Mouse (Mus musculus) lung, adult 2 months (tissue): ENCODE results near the gene Olfr432. TPM values are rescaled to one million over a fixed set of nuclear protein-coding genes. Genes with fewer than 3 reads are reported as not detected.

Experiments
- DNase-seq: peaks from one replicate; pipeline ENCODE4 v3.0.0; 2022
- H3K4me1 ChIP-seq: fragments of 200-500 bp; 2 replicates; pipeline ENCODE4 v1.6.1; 2011; ENCODE audit warnings: low read length; ENCODE audit not compliant: control insufficient read depth, insufficient read depth
- H3K4me3 ChIP-seq: fragments of 200-500 bp; replicated peaks from 2 replicates; pipeline ENCODE3; 2011; ENCODE audit warnings: low read depth, mild to moderate bottlenecking, control low read depth, low read length; ENCODE audit errors: extremely low read depth
- CTCF ChIP-seq: fragments of 200-500 bp; IDR thresholded peaks from 2 replicates; pipeline ENCODE4 v1.5.1; 2011; ENCODE audit warnings: mild to moderate bottlenecking, low read length, control low read depth; ENCODE audit not compliant: insufficient read depth
- POLR2A ChIP-seq: fragments of 200-500 bp; IDR thresholded peaks from 2 replicates; pipeline ENCODE4 v1.6.1; 2011; ENCODE audit warnings: low read depth, mild to moderate bottlenecking, control low read depth, low read length, borderline replicate concordance; ENCODE audit errors: extremely low read depth
- WGBS: fragments of 180-500 bp; shearing (Covaris S2); methylation state at CpG from one replicate; pipeline ENCODE4 v1.1.7; 2018; 5-methylcytosine and 5-hydroxymethylcytosine counted together
- polyA plus RNA-seq: library from polyadenylated mRNA; depleted of rRNA; stranded (reverse); fragments of >200 nt; gene quantifications from 2 replicates; pipeline ENCODE4 v1.2.3, GENCODE M21; 2012; rRNA removed

Olfr432 gene
- polyA plus RNA-seq, 1 experiment, result 0.69 TPM

- TF ChIP-seq POLR2A, result no peak
- TF ChIP-seq CTCF, result no peak
- no peak for DNase-seq
- Histone ChIP-seq H3K4me1 (no peaks in the 10 kb centered on the region), H3K4me3 (no peak overlapping the region)
- 86% methylated on average over 4 of the region's 4 CpGs for WGBS
Observed at GRCm38 (mm10) chr1:174050532-174050931, 1.5 kb downstream of the Olfr432 start.

GRCm38 (mm10) chr1:174051515-174051914 lies 2.5 kb downstream of the Olfr432 start:
- H3K4me3 ChIP-seq, result no peak overlapping the region
- no peak for TF ChIP-seq CTCF
- TF ChIP-seq POLR2A, result no peak
- DNase-seq, result no peak
- H3K4me1 ChIP-seq, result no peaks in the 10 kb centered on the region
- WGBS, result 74% methylated on average over 4 of the region's 4 CpGs

- WGBS, result 66% methylated on average over 5 of the region's 5 CpGs
- DNase-seq, result no peak
- Histone ChIP-seq H3K4me1 (no peaks in the 10 kb centered on the region), H3K4me3 (no peak overlapping the region)
- TF ChIP-seq CTCF (no peak), POLR2A (no peak)
Observed at GRCm38 (mm10) chr1:174051931-174052536, 3.0 kb downstream of the Olfr432 start.

GRCm38 (mm10) chr1:174052981-174053380 lies 4.0 kb downstream of the Olfr432 start:
- WGBS, result 64% methylated on average over 3 of the region's 3 CpGs

GRCm38 (mm10) chr1:174055248-174055647 lies 6.2 kb downstream of the Olfr432 start:
- TF ChIP-seq CTCF (no peak), POLR2A (no peak)
- Histone ChIP-seq H3K4me1 (no peaks in the 10 kb centered on the region), H3K4me3 (no peak overlapping the region)
- WGBS, result 72% methylated on average over 2 of the region's 2 CpGs
- DNase-seq, result no peak

More at GRCm38 (mm10) chr1:174052981-174053380, 4.0 kb downstream of the Olfr432 start:
- no peak overlapping the region for H3K4me3 ChIP-seq
- H3K4me1 ChIP-seq, result no peaks in the 10 kb centered on the region
- no peak for TF ChIP-seq POLR2A
- no peak for DNase-seq

GRCm38 (mm10) chr1:174066305-174066704 lies 17.3 kb downstream of the Olfr432 start, which contains the start of gene Olfr430:
Gene Olfr430, plus strand, starts transcription at chr1:174066605.
- no peak within 1 kb of the TSS for H3K4me3 ChIP-seq
- H3K4me1 ChIP-seq, result no peaks in the 10 kb centered on the region
- WGBS, result 86% methylated on average over 3 of the region's 3 CpGs
- TF ChIP-seq POLR2A (no peak), CTCF (no peak)
- DNase-seq, result no peak

GRCm38 (mm10) chr1:174084031-174084430 lies 35.0 kb downstream of the Olfr432 start, which contains the start of gene Olfr429:
Gene Olfr429, plus strand, starts transcription at chr1:174084331.
- 79% methylated on average over 2 of the region's 2 CpGs for WGBS
- no peak for TF ChIP-seq CTCF
- no peak for TF ChIP-seq POLR2A
- H3K4me3 ChIP-seq, result no peak within 1 kb of the TSS
- no peak for DNase-seq
- no peaks in the 10 kb centered on the region for H3K4me1 ChIP-seq

GRCm38 (mm10) chr1:174096591-174096990 lies 47.6 kb downstream of the Olfr432 start, which contains the start of gene Olfr427:
Gene Olfr427, plus strand, starts transcription at chr1:174096891.
- DNase-seq, result no peak
- Histone ChIP-seq H3K4me1 (no peaks in the 10 kb centered on the region), H3K4me3 (no peak within 1 kb of the TSS)
- TF ChIP-seq CTCF, result no peak
- 92% methylated on average over 1 of the region's 1 CpGs for WGBS

GRCm38 (mm10) chr1:174103735-174104134 lies 54.7 kb downstream of the Olfr432 start:
- H3K4me1 ChIP-seq, result no peaks in the 10 kb centered on the region
- 51% methylated on average over 2 of the region's 2 CpGs for WGBS
- TF ChIP-seq POLR2A (no peak), CTCF (peak; percentile 6; the same call in 1 of the 2 replicates)
- no peak for DNase-seq
- no peak overlapping the region for H3K4me3 ChIP-seq

Other genes with a start within 250 kb of the Olfr432 start
- gene Ifi211, start 136.2 kb upstream of the Olfr432 start, polyA plus RNA-seq, result 0.22 TPM in 1 of 2 replicates, not detected in the other
- gene Mndal, start 106.7 kb upstream of the Olfr432 start, polyA plus RNA-seq, result 5.1 and 5.5 TPM in 2 replicates
- 8.8 and 10.4 TPM in 2 replicates for gene Ifi203, start 106.5 kb upstream of the Olfr432 start, polyA plus RNA-seq
- 0.17 TPM in 1 of 2 replicates, not detected in the other for gene Ifi202b, start 66.5 kb upstream of the Olfr432 start, polyA plus RNA-seq
- gene Ifi205, start 17.4 kb upstream of the Olfr432 start, polyA plus RNA-seq, result 0.80 and 0.89 TPM in 2 replicates
- gene Olfr433, start 8.5 kb upstream of the Olfr432 start, polyA plus RNA-seq, result 0.08 and 0.34 TPM in 2 replicates
- gene Olfr430, start 17.4 kb downstream of the Olfr432 start, polyA plus RNA-seq, result not detected in 2 replicates
- gene Olfr429, start 35.1 kb downstream of the Olfr432 start, polyA plus RNA-seq, result not detected in 2 replicates
- not detected in 2 replicates for gene Olfr427, start 47.7 kb downstream of the Olfr432 start, polyA plus RNA-seq
- not detected in 2 replicates for gene Olfr231, start 72.0 kb downstream of the Olfr432 start, polyA plus RNA-seq
- gene Olfr424, start 82.3 kb downstream of the Olfr432 start, polyA plus RNA-seq, result not detected in 2 replicates
- not detected in 2 replicates for gene Olfr420, start 106.4 kb downstream of the Olfr432 start, polyA plus RNA-seq
- gene Spta1, start 123.6 kb downstream of the Olfr432 start, polyA plus RNA-seq, result 0.07 and 0.09 TPM in 2 replicates
- gene Olfr419, start 202.9 kb downstream of the Olfr432 start, polyA plus RNA-seq, result not detected in 2 replicates